Mouse (Mus musculus) neural tube, embryonic 14.5 days (tissue): ENCODE data around the gene Mum1l1. TPM values are rescaled to one million over a fixed set of nuclear protein-coding genes. Genes with fewer than 3 reads are reported as not detected.
A peak's percentile ranks its signal among the peaks of the same experiment; 100 is the strongest.

Experiments
- ATAC-seq: fragments of 200-750 bp; cut with Nextera tagmentation; 2 replicates; pipeline ENCODE4 v1.8.0; 2017; ENCODE audit warnings: low read depth, mild to moderate bottlenecking, moderate TSS enrichment, moderate library complexity
- H3K27ac ChIP-seq: fragments of 300-500 bp; sonication (generic); 2 replicates; pipeline ENCODE4 v1.5.1; 2014; ENCODE audit warnings: low read depth, mild to moderate bottlenecking, control low read depth, low read length, moderate library complexity, mixed read lengths
- H3K27me3 ChIP-seq: fragments of 300-500 bp; sonication (generic); 2 replicates; pipeline ENCODE4 v1.6.1; 2014; ENCODE audit warnings: low read length; ENCODE audit not compliant: control insufficient read depth, insufficient read depth
- H3K36me3 ChIP-seq: fragments of 300-500 bp; sonication (generic); 2 replicates; pipeline ENCODE4 v1.6.1; 2014; ENCODE audit warnings: low read length, mixed read lengths; ENCODE audit not compliant: control insufficient read depth, insufficient read depth
- H3K4me1 ChIP-seq: fragments of 300-500 bp; sonication (generic); 2 replicates; pipeline ENCODE4 v1.6.1; 2014; ENCODE audit warnings: low read length; ENCODE audit not compliant: control insufficient read depth, insufficient read depth
- H3K4me2 ChIP-seq: fragments of 300-500 bp; sonication (generic); 2 replicates; pipeline ENCODE4 v1.6.1; 2014; ENCODE audit warnings: mild to moderate bottlenecking, low read depth, low read length, control low read depth
- H3K4me3 ChIP-seq: fragments of 300-500 bp; sonication (generic); 2 replicates; pipeline ENCODE4 v1.5.1; 2014; ENCODE audit warnings: low read depth, low read length, control low read depth, mixed read lengths
- H3K9ac ChIP-seq: fragments of 300-500 bp; sonication (generic); replicated peaks from 2 replicates; pipeline ENCODE4 v1.6.1; 2014; ENCODE audit warnings: low read depth, mild to moderate bottlenecking, control low read depth, low read length, mixed read lengths
- H3K9me3 ChIP-seq: fragments of 300-500 bp; sonication (generic); 2 replicates; pipeline ENCODE4 v1.6.1; 2016; ENCODE audit warnings: low read length; ENCODE audit not compliant: control insufficient read depth
- WGBS: fragments of 180-500 bp; shearing (Covaris S2); extraction: QIAGEN DNeasy Blood & Tissue Kit; methylation state at CpG from one replicate; pipeline ENCODE4 v1.1.7; 2014; 5-methylcytosine and 5-hydroxymethylcytosine counted together
- polyA plus RNA-seq: library from polyadenylated mRNA; unstranded; fragments of >200 nt; fragmentation: Nextera tagmentation; extraction: Ambion mirVana; gene quantifications from 2 replicates; pipeline ENCODE4 v1.2.1, GENCODE M21; 2014

Mum1l1 gene
- polyA plus RNA-seq, 1 experiment from 2014 or later: 12.8 TPM

- WGBS: 36% methylated on average over 2 of the region's 2 CpGs
Observed at GRCm38 (mm10) chrX:139219017-139219416, 9.2 kb downstream of the Mum1l1 start.

DNA sequence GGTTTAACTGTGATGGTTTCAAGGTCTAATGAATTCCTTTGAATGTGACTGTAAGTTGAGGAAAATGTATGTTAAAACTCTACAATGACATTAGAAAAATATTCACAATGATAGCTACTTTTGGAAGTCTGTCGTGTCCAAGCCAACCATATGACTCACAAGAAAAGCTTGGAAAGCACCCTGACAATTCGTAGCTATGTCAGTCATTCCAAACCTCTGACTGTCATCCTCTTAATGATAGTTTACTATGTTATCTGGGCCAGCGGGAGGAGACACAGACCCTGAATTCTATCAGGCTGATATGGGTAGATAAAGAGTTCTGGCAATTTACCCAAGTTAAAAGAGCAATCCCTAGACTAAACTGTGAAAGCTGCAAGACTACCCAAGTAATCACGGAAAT lies 11.0 kb downstream of the Mum1l1 start:
- no peaks in the 10 kb centered on the region for H3K36me3 ChIP-seq
- H3K27me3 ChIP-seq: no peaks in the 10 kb centered on the region
- H3K27ac ChIP-seq: no peak overlapping the region
- H3K9me3 ChIP-seq: no peaks in the 10 kb centered on the region
- H3K4me2 ChIP-seq: no peak overlapping the region
- no peak for ATAC-seq
- H3K4me1 ChIP-seq: no peaks in the 10 kb centered on the region
- H3K4me3 ChIP-seq: no peak overlapping the region
- no peak overlapping the region for H3K9ac ChIP-seq
- 88% methylated on average over 4 of the region's 4 CpGs for WGBS

More at GRCm38 (mm10) chrX:139219017-139219416, 9.2 kb downstream of the Mum1l1 start:
- Histone ChIP-seq H3K27ac (no peak overlapping the region), H3K4me2 (no peak overlapping the region), H3K4me1 (no peaks in the 10 kb centered on the region), H3K9ac (no peak overlapping the region), H3K4me3 (no peak overlapping the region), H3K27me3 (no peaks in the 10 kb centered on the region), H3K36me3 (no peaks in the 10 kb centered on the region), H3K9me3 (no peaks in the 10 kb centered on the region)
- peak; percentile 52; the same call in 1 of the 2 replicates for ATAC-seq

DNA sequence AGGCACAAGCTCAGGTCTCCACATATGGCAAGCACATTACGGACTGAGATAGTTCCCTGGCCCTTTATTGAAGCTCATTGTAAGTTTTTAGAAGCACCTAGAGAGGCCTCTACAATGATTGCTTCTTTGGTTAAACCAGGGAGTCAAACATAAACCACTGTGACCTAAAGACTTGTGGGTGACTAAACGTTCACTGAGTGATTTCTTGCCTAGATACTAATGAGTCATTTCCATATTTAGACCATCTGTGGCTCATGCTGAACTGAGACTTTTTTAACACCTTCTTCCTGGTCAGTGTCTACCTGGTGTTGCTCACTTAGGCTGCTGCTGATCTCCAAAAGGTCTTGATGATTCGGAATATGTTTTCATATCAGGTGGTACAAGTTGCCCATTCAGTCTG lies 12.1 kb downstream of the Mum1l1 start:
- H3K9me3 ChIP-seq: no peaks in the 10 kb centered on the region
- no peaks in the 10 kb centered on the region for H3K27me3 ChIP-seq
- H3K4me2 ChIP-seq: no peak overlapping the region
- H3K4me1 ChIP-seq: no peaks in the 10 kb centered on the region
- no peak for ATAC-seq
- no peaks in the 10 kb centered on the region for H3K36me3 ChIP-seq
- 72% methylated on average over 3 of the region's 3 CpGs for WGBS
- no peak overlapping the region for H3K4me3 ChIP-seq
- no peak overlapping the region for H3K27ac ChIP-seq
- no peak overlapping the region for H3K9ac ChIP-seq

GRCm38 (mm10) chrX:139231143-139231542 lies 21.3 kb downstream of the Mum1l1 start:
- peak; percentile 87; the same call in 1 of the 2 replicates for ATAC-seq
- WGBS: 27% methylated on average over 9 of the region's 9 CpGs

DNA sequence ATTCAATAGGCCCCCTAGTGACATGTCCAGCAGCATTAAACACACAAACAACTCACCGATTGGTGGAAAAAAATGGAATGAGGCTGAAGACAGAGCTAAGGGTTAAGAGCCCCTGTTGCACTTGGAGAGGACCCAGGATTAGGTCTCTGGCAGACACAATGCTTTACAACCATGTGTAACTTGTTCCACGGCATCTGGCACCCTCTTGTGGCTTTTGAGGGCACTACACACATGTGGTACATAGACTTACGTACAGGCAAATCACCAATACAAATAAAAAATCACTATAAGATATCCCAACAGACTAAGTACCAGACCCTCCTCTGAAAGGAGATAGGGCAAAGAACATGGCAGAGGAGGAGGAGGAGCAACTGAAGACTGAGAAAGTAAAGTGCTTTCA lies 37.5 kb downstream of the Mum1l1 start:
- ATAC-seq: no peak
- no peak overlapping the region for H3K4me3 ChIP-seq
- WGBS: 76% methylated on average over 3 of the region's 3 CpGs
- no peaks in the 10 kb centered on the region for H3K27me3 ChIP-seq
- H3K9ac ChIP-seq: no peak overlapping the region
- H3K27ac ChIP-seq: no peak overlapping the region
- no peaks in the 10 kb centered on the region for H3K36me3 ChIP-seq
- H3K9me3 ChIP-seq: no peaks in the 10 kb centered on the region
- H3K4me1 ChIP-seq: no peaks in the 10 kb centered on the region
- no peak overlapping the region for H3K4me2 ChIP-seq

More at GRCm38 (mm10) chrX:139231143-139231542, 21.3 kb downstream of the Mum1l1 start:
- no peak overlapping the region for H3K9ac ChIP-seq
- H3K4me1 ChIP-seq: no peaks in the 10 kb centered on the region
- H3K27me3 ChIP-seq: no peaks in the 10 kb centered on the region
- H3K27ac ChIP-seq: no peak overlapping the region
- H3K4me2 ChIP-seq: peak overlapping the region; percentile 27; the same call in 1 of the 2 replicates
- no peaks in the 10 kb centered on the region for H3K36me3 ChIP-seq
- H3K4me3 ChIP-seq: no peak overlapping the region
- H3K9me3 ChIP-seq: no peaks in the 10 kb centered on the region

GRCm38 (mm10) chrX:139257072-139257471 lies 47.2 kb downstream of the Mum1l1 start:
- Histone ChIP-seq H3K4me1 (no peaks in the 10 kb centered on the region), H3K9ac (no peak overlapping the region), H3K27ac (no peak overlapping the region), H3K9me3 (no peaks in the 10 kb centered on the region), H3K27me3 (no peaks in the 10 kb centered on the region), H3K4me3 (no peak overlapping the region), H3K4me2 (no peak overlapping the region), H3K36me3 (no peaks in the 10 kb centered on the region)
- ATAC-seq: no peak
- WGBS: 88% methylated on average over 10 of the region's 10 CpGs

DNA sequence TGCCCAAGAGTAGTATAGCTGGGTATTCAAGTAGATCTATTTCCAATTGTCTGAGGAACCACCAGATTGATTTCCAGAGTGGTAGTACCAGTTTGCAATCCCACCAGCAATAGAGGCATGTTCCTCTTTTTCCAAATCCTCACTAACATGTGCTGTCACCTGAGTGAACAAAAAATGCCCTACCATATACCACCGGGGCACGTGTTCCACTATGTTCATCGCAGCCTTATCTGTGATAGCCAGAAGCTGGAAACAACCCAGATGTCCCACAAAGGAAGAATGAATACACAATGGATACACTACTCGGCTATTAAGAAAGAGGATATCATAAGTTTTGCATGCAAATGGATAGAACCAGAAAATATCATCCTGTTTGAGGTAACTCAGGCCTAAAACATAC lies 72.1 kb downstream of the Mum1l1 start:
- ATAC-seq: no peak
- H3K4me2 ChIP-seq: no peak overlapping the region
- H3K9ac ChIP-seq: no peak overlapping the region
- H3K36me3 ChIP-seq: no peaks in the 10 kb centered on the region
- H3K4me3 ChIP-seq: no peak overlapping the region
- H3K9me3 ChIP-seq: no peaks in the 10 kb centered on the region
- 93% methylated on average over 4 of the region's 4 CpGs for WGBS
- H3K27ac ChIP-seq: no peak overlapping the region
- no peaks in the 10 kb centered on the region for H3K4me1 ChIP-seq
- no peaks in the 10 kb centered on the region for H3K27me3 ChIP-seq

Other genes starting within 250 kb of the Mum1l1 start
- not detected in 2 replicates for gene Serpina7, start 124.8 kb upstream of the Mum1l1 start, polyA plus RNA-seq
- not detected in 2 replicates for gene 4930513O06Rik, start 123.8 kb upstream of the Mum1l1 start, polyA plus RNA-seq
- gene 4933428M09Rik, start 30.8 kb upstream of the Mum1l1 start, polyA plus RNA-seq: not detected in 2 replicates
- gene Trap1a, start 123.6 kb downstream of the Mum1l1 start, polyA plus RNA-seq: not detected in 2 replicates